10 mouse cellular contexts compared by ENCODE assay signal in genomic region chr7:19306819-19307738, GRCm38 (mm10). TPM values are rescaled to one million over a fixed set of nuclear protein-coding genes. Genes with fewer than 3 reads are reported as not detected.
DNase-seq lines count a peak whose midpoint lies in the region; ATAC-seq and TF ChIP-seq lines count a peak whose summit lies in the region.
"Had no signal": no experiment of that assay in that cellular context is flagged by ENCODE, and none has a peak within 500 bp of the region (broad histone marks: within the 10 kb centered on the region; RNA-seq: fewer than 3 reads in every experiment).

No protein-coding gene starts in this region.

- ATAC-seq in CD4-positive, CD25-positive, alpha-beta regulatory T cell, adult 4 months: no peak
- ATAC-seq in forebrain, postnatal 0 days: no peak
- no peak for ATAC-seq in midbrain, postnatal 0 days (ENCODE audit: low FRiP score)

- peak overlapping the region; percentile 94; the same call in 1 of the 2 replicates for H3K4me2 ChIP-seq in forebrain, postnatal 0 days (ENCODE audit: low read depth)
- peak overlapping the region; percentile 65; the same call in 1 of the 2 replicates for H3K4me2 ChIP-seq in midbrain, postnatal 0 days (ENCODE audit: low read depth, low read length, poor library complexity, severe bottlenecking)

- peak overlapping the region; percentile 98; the same call in 1 of the 2 replicates for H3K27ac ChIP-seq in layer of hippocampus, adult 2 months
- H3K27ac ChIP-seq in forebrain, postnatal 0 days (ENCODE audit: low read depth, low read length): no peak overlapping the region
- no peak overlapping the region for H3K27ac ChIP-seq in midbrain, postnatal 0 days (ENCODE audit: low read depth, low read length)

- DNase-seq in CD4-positive, CD25-positive, alpha-beta regulatory T cell, adult 2 months (ENCODE audit: low read depth, low spot score): peak; percentile 63
- DNase-seq in layer of hippocampus, adult 2 months (ENCODE audit: low spot score in 2 of 2): no peak
- no peak for DNase-seq in layer of hippocampus, postnatal 25 days (ENCODE audit: extremely low spot score in 1 of 2, low spot score in 1 of 2)
- DNase-seq in forebrain, postnatal 0 days: no peak
- no peak for DNase-seq in midbrain, postnatal 0 days (ENCODE audit: low spot score)
- no peak for DNase-seq in kidney, postnatal 4 days
- DNase-seq in urinary bladder, adult 2 months (ENCODE audit: low spot score): no peak

- no peak overlapping the region for H3K9ac ChIP-seq in forebrain, postnatal 0 days
- H3K9ac ChIP-seq in midbrain, postnatal 0 days (replicated peaks; ENCODE audit: low read length, poor library complexity, severe bottlenecking): no peak overlapping the region

- 70% methylated on average over 25 of the region's 25 CpGs for WGBS in forebrain, postnatal 0 days
- WGBS in midbrain, postnatal 0 days: 66% methylated on average over 25 of the region's 25 CpGs

- H3K4me1 ChIP-seq in forebrain, postnatal 0 days (ENCODE audit: insufficient read depth): peaks cover 11% of the 10 kb centered on the region
- peaks cover 8% of the 10 kb centered on the region; the same call in 1 of the 2 replicates for H3K4me1 ChIP-seq in midbrain, postnatal 0 days (ENCODE audit: insufficient read depth, low read length)

- H3K9me3 ChIP-seq in forebrain, postnatal 0 days (ENCODE audit: low read length): no peaks in the 10 kb centered on the region
- H3K9me3 ChIP-seq in midbrain, postnatal 0 days (ENCODE audit: low read length): no peaks in the 10 kb centered on the region
- H3K9me3 ChIP-seq: limb, embryonic 15.5 days had no signal

- peaks cover 24% of the 10 kb centered on the region for H3K27me3 ChIP-seq in forebrain, postnatal 0 days (ENCODE audit: insufficient read depth, low read length)
- H3K27me3 ChIP-seq in midbrain, postnatal 0 days (ENCODE audit: insufficient read depth, low read length): peaks cover 29% of the 10 kb centered on the region

- no peaks in the 10 kb centered on the region for H3K36me3 ChIP-seq in forebrain, postnatal 0 days (ENCODE audit: insufficient read depth)
- no peaks in the 10 kb centered on the region for H3K36me3 ChIP-seq in midbrain, postnatal 0 days (ENCODE audit: insufficient read depth, low read length)
- H3K36me3 ChIP-seq: limb, embryonic 15.5 days had no signal

- peak overlapping the region; percentile 63 for H3K4me3 ChIP-seq in layer of hippocampus, adult 2 months
- H3K4me3 ChIP-seq in forebrain, postnatal 0 days (ENCODE audit: low read depth, low read length): no peak overlapping the region
- H3K4me3 ChIP-seq in midbrain, postnatal 0 days (ENCODE audit: low read depth, low read length): no peak overlapping the region

- TF ChIP-seq CTCF in layer of hippocampus, adult 2 months (conservative IDR thresholded peaks at IDR 0.05): no peak
- no peak for TF ChIP-seq CTCF in forebrain, postnatal 0 days (IDR thresholded peaks at IDR 0.05; ENCODE audit: low read depth)
- no peak for TF ChIP-seq CTCF in midbrain, postnatal 0 days (IDR thresholded peaks at IDR 0.05)

RNA-seq across cellular contexts. Expression of gene Fosb, which starts 2.8 kb away (rescaled TPM):
- 1 to 10 TPM in 1 of 2 experiments, under 1 TPM in 1; 0.35 to 2.7 TPM for polyA plus RNA-seq in CD4-positive, CD25-positive, alpha-beta regulatory T cell, adult 4 months (2017; shearing (Covaris generic))
- 10 to 100 TPM; 12.8 to 14.1 TPM for total RNA-seq in layer of hippocampus, adult 2 months (2021)
- total RNA-seq in layer of hippocampus, postnatal 25 days (2021): 1 to 10 TPM; 5.2 to 9.8 TPM
- 1.6 and 5.1 TPM in 2 replicates for total RNA-seq in forebrain, postnatal 0 days (2014; rRNA removed)
- polyA plus RNA-seq in forebrain, postnatal 0 days (2015; fragmentation: Nextera tagmentation; extraction: Ambion mirVana): 0.28 and 0.36 TPM in 2 replicates
- 0.38 and 0.66 TPM in 2 replicates for total RNA-seq in midbrain, postnatal 0 days (2014; rRNA removed)
- 0.10 and 0.11 TPM in 2 replicates for polyA plus RNA-seq in midbrain, postnatal 0 days (2015; fragmentation: Nextera tagmentation; extraction: Ambion mirVana)
- 1.5 and 2.6 TPM in 2 replicates for polyA plus RNA-seq in urinary bladder, adult 2 months (2012; rRNA removed)

RNA-seq across cellular contexts. Expression of gene Rtn2, which starts 24.7 kb away (rescaled TPM):
- polyA plus RNA-seq in CD4-positive, CD25-positive, alpha-beta regulatory T cell, adult 4 months (2017; shearing (Covaris generic)): not detected
- total RNA-seq in layer of hippocampus, adult 2 months (2021): 10 to 100 TPM; 90.3 to 92.7 TPM
- total RNA-seq in layer of hippocampus, postnatal 25 days (2021): 10 to 100 TPM; 85.9 to 96.3 TPM
- total RNA-seq in forebrain, postnatal 0 days (2014; rRNA removed): 154 and 163 TPM in 2 replicates
- polyA plus RNA-seq in forebrain, postnatal 0 days (2015; fragmentation: Nextera tagmentation; extraction: Ambion mirVana): 126 and 136 TPM in 2 replicates
- 160 and 172 TPM in 2 replicates for total RNA-seq in midbrain, postnatal 0 days (2014; rRNA removed)
- polyA plus RNA-seq in midbrain, postnatal 0 days (2015; fragmentation: Nextera tagmentation; extraction: Ambion mirVana): 104 and 107 TPM in 2 replicates
- 36.2 and 45.7 TPM in 2 replicates for polyA plus RNA-seq in urinary bladder, adult 2 months (2012; rRNA removed)

RNA-seq across cellular contexts. Expression of gene Ppm1n, which starts 27.2 kb away (rescaled TPM):
- 1 to 10 TPM; 1.7 to 2.1 TPM for polyA plus RNA-seq in CD4-positive, CD25-positive, alpha-beta regulatory T cell, adult 4 months (2017; shearing (Covaris generic))
- not detected for total RNA-seq in layer of hippocampus, adult 2 months (2021)
- not detected for total RNA-seq in layer of hippocampus, postnatal 25 days (2021)
- total RNA-seq in forebrain, postnatal 0 days (2014; rRNA removed): 2.3 and 3.2 TPM in 2 replicates
- 0.69 and 1.1 TPM in 2 replicates for polyA plus RNA-seq in forebrain, postnatal 0 days (2015; fragmentation: Nextera tagmentation; extraction: Ambion mirVana)
- total RNA-seq in midbrain, postnatal 0 days (2014; rRNA removed): 1.8 and 2.2 TPM in 2 replicates
- polyA plus RNA-seq in midbrain, postnatal 0 days (2015; fragmentation: Nextera tagmentation; extraction: Ambion mirVana): 1.2 and 1.4 TPM in 2 replicates
- polyA plus RNA-seq in urinary bladder, adult 2 months (2012; rRNA removed): 0.04 and 0.29 TPM in 2 replicates
- polyA plus RNA-seq: gonadal fat pad, adult 2 months had no signal

RNA-seq across cellular contexts. Expression of gene Vasp, which starts 35.5 kb away (rescaled TPM):
- 100 to 1,000 TPM in 1 of 2 experiments, 10 to 100 TPM in 1; 52.3 to 109 TPM for polyA plus RNA-seq in CD4-positive, CD25-positive, alpha-beta regulatory T cell, adult 4 months (2017; shearing (Covaris generic))
- total RNA-seq in layer of hippocampus, adult 2 months (2021): 10 to 100 TPM; 15.7 to 17.1 TPM
- total RNA-seq in layer of hippocampus, postnatal 25 days (2021): 10 to 100 TPM; 15.2 to 16.3 TPM
- total RNA-seq in forebrain, postnatal 0 days (2014; rRNA removed): 40.6 and 45.9 TPM in 2 replicates
- 30.0 and 30.6 TPM in 2 replicates for polyA plus RNA-seq in forebrain, postnatal 0 days (2015; fragmentation: Nextera tagmentation; extraction: Ambion mirVana)
- 50.9 and 56.9 TPM in 2 replicates for total RNA-seq in midbrain, postnatal 0 days (2014; rRNA removed)
- polyA plus RNA-seq in midbrain, postnatal 0 days (2015; fragmentation: Nextera tagmentation; extraction: Ambion mirVana): 31.4 and 32.3 TPM in 2 replicates
- 133 and 146 TPM in 2 replicates for polyA plus RNA-seq in urinary bladder, adult 2 months (2012; rRNA removed)

RNA-seq across cellular contexts. Expression of gene Ercc1, which starts 37.5 kb away (rescaled TPM):
- polyA plus RNA-seq in CD4-positive, CD25-positive, alpha-beta regulatory T cell, adult 4 months (2017; shearing (Covaris generic)): 10 to 100 TPM; 71.2 to 78.1 TPM
- total RNA-seq in layer of hippocampus, adult 2 months (2021): 10 to 100 TPM; 51.7 to 51.9 TPM
- 10 to 100 TPM; 37.8 to 39.1 TPM for total RNA-seq in layer of hippocampus, postnatal 25 days (2021)
- 56.6 and 73.6 TPM in 2 replicates for total RNA-seq in forebrain, postnatal 0 days (2014; rRNA removed)
- 80.5 and 81.0 TPM in 2 replicates for polyA plus RNA-seq in forebrain, postnatal 0 days (2015; fragmentation: Nextera tagmentation; extraction: Ambion mirVana)
- 50.3 and 71.4 TPM in 2 replicates for total RNA-seq in midbrain, postnatal 0 days (2014; rRNA removed)
- polyA plus RNA-seq in midbrain, postnatal 0 days (2015; fragmentation: Nextera tagmentation; extraction: Ambion mirVana): 67.7 and 71.0 TPM in 2 replicates
- polyA plus RNA-seq in urinary bladder, adult 2 months (2012; rRNA removed): 42.3 and 47.5 TPM in 2 replicates
